Mouse (Mus musculus) forebrain, postnatal 0 days (tissue): ENCODE data around the gene Dlx5. TPM values are rescaled to one million over a fixed set of nuclear protein-coding genes. Genes with fewer than 3 reads are reported as not detected.

ENCODE experiments used
- ATAC-seq: fragments of 200-750 bp; cut with Nextera tagmentation; 2 replicates; pipeline ENCODE4 v1.8.0; 2017; ENCODE audit warnings: mild to moderate bottlenecking, moderate library complexity
- DNase-seq: peaks from one replicate; pipeline ENCODE4 v3.0.0-alpha.2; 2015
- H3K27ac ChIP-seq: fragments of 300-500 bp; sonication (generic); 2 replicates; pipeline ENCODE4 v1.5.1; 2014; ENCODE audit warnings: low read depth, mild to moderate bottlenecking, antibody characterized with exemption, low read length, moderate library complexity, mixed read lengths
- H3K27me3 ChIP-seq: fragments of 300-500 bp; sonication (generic); 2 replicates; pipeline ENCODE4 v1.6.1; 2014; ENCODE audit warnings: mild to moderate bottlenecking, low read length, mixed read lengths; ENCODE audit not compliant: insufficient read depth
- H3K36me3 ChIP-seq: fragments of 300-500 bp; sonication (generic); 2 replicates; pipeline ENCODE4 v1.6.1; 2014; ENCODE audit warnings: mild to moderate bottlenecking, moderate library complexity; ENCODE audit not compliant: insufficient read depth
- H3K4me1 ChIP-seq: fragments of 300-500 bp; sonication (generic); 2 replicates; pipeline ENCODE4 v1.6.1; 2014; ENCODE audit warnings: antibody characterized with exemption; ENCODE audit not compliant: insufficient read depth
- H3K4me2 ChIP-seq: fragments of 300-500 bp; sonication (generic); 2 replicates; pipeline ENCODE4 v1.6.1; 2014; ENCODE audit warnings: low read depth, mild to moderate bottlenecking, moderate library complexity
- H3K4me3 ChIP-seq: fragments of 300-500 bp; sonication (generic); 2 replicates; pipeline ENCODE4 v1.5.1; 2014; ENCODE audit warnings: low read depth, low read length, mixed read lengths
- H3K9ac ChIP-seq: fragments of 300-500 bp; sonication (generic); 2 replicates; pipeline ENCODE4 v1.6.1; 2014; ENCODE audit warnings: mild to moderate bottlenecking
- H3K9me3 ChIP-seq: fragments of 300-500 bp; sonication (generic); 2 replicates; pipeline ENCODE4 v1.6.1; 2016; ENCODE audit warnings: low read length
- CTCF ChIP-seq: sonication (generic); IDR thresholded peaks from 2 replicates; pipeline ENCODE4 v1.5.1; 2016; ENCODE audit warnings: antibody characterized with exemption, control low read depth, low read depth
- WGBS: fragments of 180-500 bp; shearing (Covaris S2); extraction: QIAGEN DNeasy Blood & Tissue Kit; methylation state at CpG from one replicate; pipeline ENCODE4 v1.1.7; 2014; 5-methylcytosine and 5-hydroxymethylcytosine counted together
- polyA plus RNA-seq: library from polyadenylated mRNA; unstranded; fragments of >200 nt; fragmentation: Nextera tagmentation; extraction: Ambion mirVana; gene quantifications from 2 replicates; pipeline ENCODE4 v1.2.1, GENCODE M21; 2015
- total RNA-seq: library from RNA; depleted of rRNA; stranded (reverse); fragments of >200 nt; gene quantifications from 2 replicates; pipeline ENCODE4 v1.2.3, GENCODE M21; 2014; rRNA removed

Gene Dlx5
- total and polyA plus RNA-seq, 2 experiments from 2014 or later = 12.9 to 51.3 TPM

- peaks cover 35% of the 10 kb centered on the region for H3K27me3 ChIP-seq
- no peak overlapping the region for H3K4me3 ChIP-seq
- no peaks in the 10 kb centered on the region for H3K9me3 ChIP-seq
- TF ChIP-seq CTCF = no peak
- 0 out of 2 replicates have a peak overlapping the region, but pooled peaks have one; percentile 15 for H3K4me2 ChIP-seq
- no peak for ATAC-seq
- 17% methylated on average over 4 of the region's 4 CpGs for WGBS
- H3K4me1 ChIP-seq = no peaks in the 10 kb centered on the region
- no peak for DNase-seq
- no peak overlapping the region for H3K27ac ChIP-seq
- H3K36me3 ChIP-seq = no peaks in the 10 kb centered on the region
- no peak overlapping the region for H3K9ac ChIP-seq
Observed at GRCm38 (mm10) chr6:6848541-6848940, 33.3 kb downstream of the Dlx5 start.

GRCm38 (mm10) chr6:6833301-6833700 lies 48.6 kb downstream of the Dlx5 start:
- Histone ChIP-seq H3K9ac (no peak overlapping the region), H3K27ac (no peak overlapping the region), H3K27me3 (no peaks in the 10 kb centered on the region), H3K4me2 (no peak overlapping the region), H3K36me3 (no peaks in the 10 kb centered on the region), H3K4me3 (no peak overlapping the region), H3K9me3 (no peaks in the 10 kb centered on the region), H3K4me1 (no peaks in the 10 kb centered on the region)
- TF ChIP-seq CTCF = no peak
- ATAC-seq (no peak), DNase-seq (no peak)
- WGBS = 59% methylated on average over 3 of the region's 3 CpGs

GRCm38 (mm10) chr6:6830446-6830845 lies 51.4 kb downstream of the Dlx5 start:
- Histone ChIP-seq H3K4me1 (no peaks in the 10 kb centered on the region), H3K4me3 (no peak overlapping the region), H3K4me2 (no peak overlapping the region), H3K27me3 (no peaks in the 10 kb centered on the region), H3K9me3 (no peaks in the 10 kb centered on the region), H3K36me3 (no peaks in the 10 kb centered on the region), H3K9ac (no peak overlapping the region), H3K27ac (no peak overlapping the region)
- no peak for TF ChIP-seq CTCF
- ATAC-seq (no peak), DNase-seq (no peak)
- 73% methylated on average over 7 of the region's 7 CpGs for WGBS

Other genes starting within 250 kb of the Dlx5 start
- 19.7 and 28.9 TPM in 2 replicates for gene Dlx6, start 18.8 kb downstream of the Dlx5 start, total RNA-seq
- 3.7 and 4.9 TPM in 2 replicates for gene Dlx6, start 18.8 kb downstream of the Dlx5 start, polyA plus RNA-seq
- gene Sdhaf3, start 73.9 kb upstream of the Dlx5 start, total RNA-seq = 5.5 and 6.4 TPM in 2 replicates
- 5.0 TPM in 2 replicates for gene Sdhaf3, start 73.9 kb upstream of the Dlx5 start, polyA plus RNA-seq